In the genomic region with DNA sequence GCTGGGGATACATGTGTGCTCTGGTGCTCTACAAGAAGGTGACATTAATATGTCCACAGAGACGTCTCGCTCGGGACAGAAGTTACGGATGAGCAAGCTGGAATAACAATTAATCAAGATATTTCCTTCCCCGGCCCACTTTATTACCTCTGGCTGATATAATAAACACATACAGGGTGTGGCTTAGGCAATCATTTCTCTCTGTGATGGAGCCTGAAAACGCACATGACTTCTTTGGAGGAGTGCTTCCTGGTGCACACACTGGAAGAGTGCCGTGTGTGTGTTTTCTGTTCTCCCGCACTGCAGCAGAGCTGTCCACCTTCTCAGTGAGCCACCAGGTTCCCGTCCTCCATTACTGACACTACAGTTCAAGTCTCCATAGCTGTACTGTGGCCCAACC, we compare ENCODE assay signal across 17 mouse cellular contexts. TPM values are rescaled to one million over a fixed set of nuclear protein-coding genes. Genes with fewer than 3 reads are reported as not detected.
A peak's percentile ranks its signal among the peaks of the same experiment; 100 is the strongest.
DNase-seq lines count a peak whose midpoint lies in the region; ATAC-seq lines count a peak whose summit lies in the region.
"Had no signal": no experiment of that assay in that cellular context is flagged by ENCODE, and none has a peak within 500 bp of the region (broad histone marks: within the 10 kb centered on the region; RNA-seq: fewer than 3 reads in every experiment).

No protein-coding gene starts in this region.

- DNase-seq in heart, postnatal 25 days (ENCODE audit: low spot score): no peak
- no peak for DNase-seq in lung, postnatal 14 days
- DNase-seq in cerebellum, postnatal 4 days (ENCODE audit: low spot score in 2 of 2): no peak
- DNase-seq in adrenal gland, adult 8-10 months: no peak
- DNase-seq: adrenal gland, postnatal 25 days; cerebellum, adult 9-11 months; kidney, adult 11 months; layer of hippocampus, postnatal 36 days; left cerebral cortex, postnatal 4 days; right cerebral cortex, postnatal 25 days had no signal

- no peak overlapping the region for H3K4me3 ChIP-seq in heart, embryonic 15.5 days
- no peak overlapping the region for H3K4me3 ChIP-seq in lung, embryonic 16.5 days (ENCODE audit: low read length)
- no peak overlapping the region for H3K4me3 ChIP-seq in intestine, embryonic 16.5 days (ENCODE audit: low read length)
- H3K4me3 ChIP-seq: hindbrain, embryonic 12.5 days; liver, embryonic 12.5 days had no signal

- H3K27me3 ChIP-seq in heart, embryonic 15.5 days: no peaks in the 10 kb centered on the region; the same call in 1 of the 2 replicates
- H3K27me3 ChIP-seq in lung, embryonic 16.5 days (ENCODE audit: control insufficient read depth, insufficient read depth, low read depth, low read length): no peaks in the 10 kb centered on the region
- no peaks in the 10 kb centered on the region for H3K27me3 ChIP-seq in intestine, embryonic 16.5 days (replicated peaks; ENCODE audit: control insufficient read depth, insufficient read depth, low read length)
- H3K27me3 ChIP-seq: hindbrain, embryonic 12.5 days; liver, embryonic 12.5 days had no signal

- H3K9me3 ChIP-seq in heart, embryonic 15.5 days (replicated peaks): no peaks in the 10 kb centered on the region
- no peaks in the 10 kb centered on the region for H3K9me3 ChIP-seq in lung, embryonic 16.5 days (ENCODE audit: control insufficient read depth, low read length)
- H3K9me3 ChIP-seq in intestine, embryonic 16.5 days (ENCODE audit: control insufficient read depth, low read length): no peaks in the 10 kb centered on the region
- H3K9me3 ChIP-seq: hindbrain, embryonic 12.5 days; liver, embryonic 12.5 days had no signal

- H3K4me1 ChIP-seq in heart, embryonic 15.5 days (replicated peaks): peaks cover 22% of the 10 kb centered on the region
- H3K4me1 ChIP-seq in lung, embryonic 16.5 days (replicated peaks; ENCODE audit: control insufficient read depth, insufficient read depth, low read length): peaks cover 18% of the 10 kb centered on the region
- H3K4me1 ChIP-seq in intestine, embryonic 16.5 days (ENCODE audit: control insufficient read depth, insufficient read depth, low read length): peaks cover 21% of the 10 kb centered on the region

- WGBS in heart, embryonic 15.5 days: 70% methylated on average over 9 of the region's 9 CpGs
- WGBS in lung, embryonic 16.5 days: 61% methylated on average over 9 of the region's 9 CpGs
- 49% methylated on average over 9 of the region's 9 CpGs for WGBS in intestine, embryonic 16.5 days

- H3K27ac ChIP-seq in heart, embryonic 15.5 days: peak overlapping the region; percentile 42; the same call in 1 of the 2 replicates
- peak overlapping the region; percentile 69 for H3K27ac ChIP-seq in lung, embryonic 16.5 days (ENCODE audit: low read length)
- peak overlapping the region; percentile 78 for H3K27ac ChIP-seq in intestine, embryonic 16.5 days (ENCODE audit: low read length)
- H3K27ac ChIP-seq: hindbrain, embryonic 12.5 days; liver, embryonic 12.5 days; macrophage had no signal

- intact Hi-C loops in heart, postnatal 25 days (cut with DNase I): loop anchor here (2.0 kb wide), 1 partner anchor 63 kb away; no protein-coding TSS in a partner anchor

- H3K4me2 ChIP-seq in heart, embryonic 15.5 days: no peak overlapping the region
- no peak overlapping the region; the same call in 1 of the 2 replicates for H3K4me2 ChIP-seq in lung, embryonic 16.5 days (ENCODE audit: low read depth, low read length)
- no peak overlapping the region for H3K4me2 ChIP-seq in intestine, embryonic 16.5 days (ENCODE audit: low read depth, low read length)
- H3K4me2 ChIP-seq: hindbrain, embryonic 12.5 days; liver, embryonic 12.5 days had no signal

- H3K9ac ChIP-seq in heart, embryonic 15.5 days: no peak overlapping the region
- H3K9ac ChIP-seq in lung, embryonic 16.5 days (ENCODE audit: low read length): no peak overlapping the region
- H3K9ac ChIP-seq in intestine, embryonic 16.5 days (ENCODE audit: low read depth, low read length): 0 out of 2 replicates have a peak overlapping the region, but pooled peaks have one; percentile 4
- H3K9ac ChIP-seq: hindbrain, embryonic 12.5 days; liver, embryonic 12.5 days had no signal

- no peaks in the 10 kb centered on the region for H3K36me3 ChIP-seq in heart, embryonic 15.5 days
- no peaks in the 10 kb centered on the region for H3K36me3 ChIP-seq in lung, embryonic 16.5 days (ENCODE audit: control insufficient read depth, insufficient read depth, low read length)
- H3K36me3 ChIP-seq in intestine, embryonic 16.5 days (ENCODE audit: control insufficient read depth, insufficient read depth, low read length): no peaks in the 10 kb centered on the region
- H3K36me3 ChIP-seq: hindbrain, embryonic 12.5 days; liver, embryonic 12.5 days had no signal

- ATAC-seq in heart, embryonic 15.5 days (replicated peaks; ENCODE audit: insufficient number of reproducible peaks, insufficient read depth, low FRiP score, low read depth): no peak
- ATAC-seq in lung, embryonic 16.5 days (ENCODE audit: low read depth): no peak
- peak; percentile 80 for ATAC-seq in intestine, embryonic 16.5 days
- ATAC-seq: CD4-positive, CD25-positive, alpha-beta regulatory T cell, adult 4 months; liver, embryonic 12.5 days had no signal

RNA-seq across cellular contexts. Expression of a gene that starts 24.6 kb away (rescaled TPM):
- 6.0 and 7.4 TPM in 2 replicates for polyA plus RNA-seq in heart, embryonic 15.5 days (2015; fragmentation: Nextera tagmentation; extraction: Ambion mirVana)
- 1 to 10 TPM; 7.7 to 8.8 TPM for total RNA-seq in heart, postnatal 25 days (2021)
- 3.8 and 4.0 TPM in 2 replicates for polyA plus RNA-seq in lung, embryonic 16.5 days (2015; fragmentation: Nextera tagmentation; extraction: Ambion mirVana)
- 26.6 and 33.9 TPM in 2 replicates for polyA plus RNA-seq in intestine, embryonic 16.5 days (2015; fragmentation: Nextera tagmentation; extraction: Ambion mirVana)
- total RNA-seq in adrenal gland, adult 8-10 months (2022): 1 to 10 TPM in 2 of 4 experiments, under 1 TPM in 2; 0.41 to 3.0 (median 1.3) TPM

RNA-seq across cellular contexts. Expression of a gene that starts 24.8 kb away (rescaled TPM):
- 2.7 and 3.6 TPM in 2 replicates for polyA plus RNA-seq in heart, embryonic 15.5 days (2015; fragmentation: Nextera tagmentation; extraction: Ambion mirVana)
- 1 to 10 TPM; 1.3 to 1.9 TPM for total RNA-seq in heart, postnatal 25 days (2021)
- 4.0 and 4.7 TPM in 2 replicates for polyA plus RNA-seq in lung, embryonic 16.5 days (2015; fragmentation: Nextera tagmentation; extraction: Ambion mirVana)
- 3.1 and 4.6 TPM in 2 replicates for polyA plus RNA-seq in intestine, embryonic 16.5 days (2015; fragmentation: Nextera tagmentation; extraction: Ambion mirVana)
- 10 to 100 TPM in 2 of 4 experiments, 1 to 10 TPM in 2; 5.8 to 18.1 (median 11.7) TPM for total RNA-seq in adrenal gland, adult 8-10 months (2022)
